15 mouse cellular contexts compared by ENCODE assay signal in the genomic region with DNA sequence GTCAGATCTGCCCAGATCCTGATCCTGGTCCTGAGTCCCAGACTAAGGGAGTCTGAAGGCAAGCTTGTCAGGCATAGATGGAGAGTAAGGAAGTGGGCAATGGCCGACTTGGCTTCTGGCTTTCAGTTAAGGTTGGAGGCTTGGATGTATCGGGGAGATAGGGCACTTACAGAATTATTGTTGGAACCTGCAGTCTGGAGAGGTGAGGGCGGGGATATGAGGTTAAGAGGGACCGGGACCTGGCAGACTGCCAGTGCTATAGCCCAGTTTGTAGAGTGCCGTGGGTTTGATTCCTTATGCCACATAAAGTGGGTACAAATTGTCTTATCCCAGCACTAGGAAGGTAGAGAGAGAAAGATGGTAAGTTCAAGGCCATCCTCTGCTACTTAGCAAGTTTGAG. TPM values are rescaled to one million over a fixed set of nuclear protein-coding genes. Genes with fewer than 3 reads are reported as not detected.
"Had no signal": no experiment of that assay in that cellular context is flagged by ENCODE, and none has a peak within 500 bp of the region (broad histone marks: within the 10 kb centered on the region; RNA-seq: fewer than 3 reads in every experiment).

No protein-coding gene starts in this region.

- H3K9me3 ChIP-seq: limb, embryonic 12.5 days; limb, embryonic 15.5 days; lung, embryonic 15.5 days had no signal

- DNase-seq: layer of hippocampus, postnatal 36 days; liver, postnatal 0 days; lung, postnatal 10 days; lung, postnatal 4 days; midbrain, embryonic 14.5 days; thymus, postnatal 25 days had no signal

- H3K4me3 ChIP-seq: left cerebral cortex, adult 2 months; limb, embryonic 12.5 days; limb, embryonic 15.5 days; lung, embryonic 15.5 days had no signal

- H3K27me3 ChIP-seq: limb, embryonic 12.5 days; limb, embryonic 15.5 days; lung, embryonic 15.5 days had no signal

- H3K27ac ChIP-seq: kidney, postnatal 0 days; left cerebral cortex, adult 2 months; limb, embryonic 12.5 days; limb, embryonic 15.5 days; liver, embryonic 14.5 days; lung, embryonic 15.5 days had no signal

RNA-seq across cellular contexts. Expression of a gene that starts 7.5 kb away (rescaled TPM):
- polyA plus RNA-seq: small intestine, adult 2 months had no signal

RNA-seq across cellular contexts. Expression of a gene that starts 14.1 kb away (rescaled TPM):
- polyA plus RNA-seq: limb, embryonic 12.5 days; neural tube, embryonic 11.5 days had no signal

RNA-seq across cellular contexts. Expression of a gene that starts 14.3 kb away (rescaled TPM):
- polyA plus RNA-seq: limb, embryonic 12.5 days; lung, embryonic 15.5 days had no signal

RNA-seq across cellular contexts. Expression of a gene that starts 24.1 kb away (rescaled TPM):
- polyA plus RNA-seq: limb, embryonic 12.5 days; limb, embryonic 15.5 days; liver, embryonic 14.5 days; liver, postnatal 0 days; lung, embryonic 15.5 days; midbrain, embryonic 14.5 days; neural tube, embryonic 11.5 days; stomach, embryonic 16.5 days had no signal
